Mouse (Mus musculus) layer of hippocampus, postnatal 36 days (tissue): ENCODE results near the gene Lbx1. TPM values are rescaled to one million over a fixed set of nuclear protein-coding genes. Genes with fewer than 3 reads are reported as not detected.

Experiments used
- DNase-seq, 2 experiments: peaks; one replicate each; pipeline ENCODE4 v3.0.0; 2022
- total RNA-seq, 2 experiments: library from RNA; stranded (reverse); gene quantifications; 2 replicates each; pipeline ENCODE4 v1.2.3; 2021

Gene Lbx1
- total RNA-seq, 2 experiments from 2014 or later: not detected

DNA sequence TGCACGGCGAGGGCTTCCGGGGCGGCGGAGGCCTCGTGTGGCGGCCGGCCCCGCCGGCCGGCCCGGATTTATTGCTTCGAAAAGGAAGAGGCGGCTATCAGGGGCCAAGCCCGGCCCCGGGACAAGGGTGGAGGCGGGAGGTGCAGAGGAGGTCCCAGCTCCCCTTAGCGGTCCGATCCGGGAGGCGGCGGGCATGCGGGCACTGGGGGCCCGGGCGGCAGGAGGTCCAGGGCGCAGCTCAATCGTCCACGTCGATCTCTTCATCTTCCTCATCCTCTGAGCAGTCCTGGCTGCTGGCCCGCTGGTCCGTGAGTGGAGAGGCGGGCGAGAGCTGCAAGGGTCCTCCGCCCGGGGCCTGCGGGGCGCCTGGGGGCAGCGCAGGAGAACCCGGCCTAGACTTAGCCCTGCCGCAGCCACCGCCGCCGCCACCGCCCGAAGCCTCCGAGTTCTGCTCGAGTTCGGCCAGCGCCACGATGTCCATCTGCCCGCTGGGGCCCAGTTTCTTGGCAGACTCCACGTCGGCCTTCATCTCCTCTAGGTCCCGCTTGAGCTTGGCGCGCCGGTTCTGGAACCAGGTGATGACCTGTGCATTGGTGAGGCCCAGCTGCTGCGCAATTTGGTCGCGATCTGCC lies 2.0 kb downstream of the Lbx1 start:
- no peak for DNase-seq

DNA sequence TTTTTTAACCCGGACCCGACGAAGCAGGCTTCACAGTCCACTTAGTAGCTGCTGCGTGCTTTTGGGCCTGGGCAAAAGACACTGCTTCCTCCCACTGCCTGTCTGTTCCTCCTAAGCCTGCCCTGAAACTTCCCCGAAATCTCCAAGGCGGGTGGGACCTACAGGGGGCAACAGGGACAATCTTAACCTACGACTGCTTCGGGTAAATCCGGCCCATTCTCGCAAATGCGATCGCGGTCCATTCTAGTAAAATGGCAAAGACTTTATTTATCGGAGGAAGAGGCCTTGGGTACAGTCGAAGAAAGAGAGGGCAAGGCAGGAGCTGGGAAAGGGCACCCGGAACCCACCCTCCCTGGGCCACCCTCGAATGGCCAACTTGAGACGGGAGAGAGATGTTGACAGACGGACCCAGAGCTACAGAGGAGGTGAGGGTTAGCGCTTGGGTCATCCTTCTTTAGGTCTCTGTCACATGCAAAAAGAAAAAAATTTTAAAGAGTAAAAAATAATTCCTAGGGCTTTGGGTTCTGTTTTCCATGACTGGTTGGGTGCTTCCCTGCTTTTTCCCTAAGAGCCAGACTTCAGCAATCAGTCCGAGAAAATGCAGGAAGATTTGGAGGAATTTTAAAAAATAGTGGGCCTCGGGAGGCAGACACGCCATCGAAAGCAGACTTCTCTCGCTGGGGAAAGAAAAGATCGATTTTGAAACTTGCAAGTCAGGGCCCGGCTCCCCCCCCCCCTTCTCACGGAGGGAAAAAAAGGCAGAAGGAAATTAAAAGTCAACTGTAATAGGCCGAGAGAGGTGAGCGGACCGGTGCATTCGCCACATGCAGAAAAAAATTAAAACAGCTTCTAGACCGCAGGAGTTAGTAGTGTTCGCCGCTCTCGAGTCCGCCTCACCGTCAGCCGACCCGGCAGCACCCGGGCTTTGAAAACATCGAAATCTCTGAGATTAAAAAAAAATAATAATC lies 2.9 kb downstream of the Lbx1 start:
- no peak for DNase-seq

DNA sequence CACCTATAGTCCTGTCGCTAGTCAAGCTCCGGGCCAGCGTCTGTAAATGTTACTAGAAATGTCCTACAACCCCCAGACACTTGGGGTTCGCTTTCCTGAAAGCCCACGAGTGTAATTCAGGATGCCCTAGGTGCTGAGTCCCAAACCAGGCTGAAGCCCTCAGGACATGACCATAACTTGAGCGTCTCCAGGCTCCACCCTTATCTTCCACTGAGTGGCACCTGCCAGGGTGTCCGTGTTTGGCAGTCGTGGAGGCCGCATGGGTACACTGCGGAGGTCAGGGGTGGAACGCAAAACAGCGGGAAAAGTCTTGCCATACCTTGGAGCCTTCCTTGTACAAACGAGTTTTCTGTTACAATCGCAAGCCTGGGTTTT lies 3.6 kb downstream of the Lbx1 start:
- no peak for DNase-seq

DNA sequence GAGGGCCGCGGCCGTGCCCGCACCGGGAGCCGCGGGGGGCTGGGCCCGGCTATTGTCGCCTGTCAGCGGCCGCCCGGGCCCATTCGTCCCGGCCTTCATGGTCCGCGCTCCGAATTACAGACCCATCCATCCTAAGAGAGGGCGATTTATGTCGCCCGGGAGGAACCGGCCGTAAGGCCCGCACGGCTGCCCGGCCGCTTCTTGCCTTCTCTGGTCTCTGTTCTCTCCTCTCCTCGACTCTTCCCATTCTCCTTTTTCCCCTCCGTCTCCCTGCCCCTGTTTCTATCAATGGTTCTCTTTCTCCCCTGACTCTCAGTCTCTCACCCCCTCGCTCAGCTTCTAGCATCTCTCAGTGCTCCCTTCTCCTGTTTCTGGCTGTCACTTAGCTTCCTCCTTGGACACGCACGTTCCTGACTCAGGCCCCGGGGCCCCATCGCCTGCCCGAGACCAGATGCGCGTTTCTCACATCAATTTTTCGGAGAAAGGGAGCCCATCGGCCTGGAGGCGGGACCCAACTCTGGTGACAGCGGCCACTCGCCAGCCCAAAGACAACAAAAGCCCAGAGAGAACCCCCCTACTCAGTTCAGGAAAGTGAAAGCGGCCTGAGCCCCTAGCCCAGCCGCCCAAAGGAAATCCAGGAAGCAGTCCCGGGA lies 4.1 kb downstream of the Lbx1 start:
- no peak for DNase-seq

DNA sequence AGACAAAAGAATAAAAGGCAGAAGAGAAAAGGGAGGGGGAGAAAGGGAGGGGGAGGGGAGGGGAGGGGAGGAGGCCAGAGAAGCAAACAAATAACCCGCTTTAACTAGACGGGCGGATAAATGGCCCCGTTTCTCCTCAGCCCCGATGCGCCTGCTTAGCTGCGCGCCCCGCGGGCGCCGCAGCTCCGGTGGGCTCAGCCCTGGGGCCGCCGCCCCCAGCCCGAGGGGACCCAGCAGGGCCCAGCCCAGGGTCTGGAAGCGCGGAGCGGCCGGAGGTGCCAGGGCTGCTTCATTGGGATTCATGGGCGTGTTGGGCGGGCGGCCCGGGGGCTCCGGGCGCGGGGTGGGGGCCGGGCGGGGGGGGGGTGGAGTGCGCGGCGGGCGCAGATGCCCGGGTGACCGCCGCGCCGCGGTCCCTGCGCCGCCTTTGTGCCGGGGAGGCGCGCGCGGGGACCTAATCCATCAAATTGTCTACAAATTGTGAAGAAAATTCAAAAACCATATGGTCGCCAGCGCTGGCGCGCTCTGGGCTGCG lies 4.7 kb downstream of the Lbx1 start:
- no peak for DNase-seq

DNA sequence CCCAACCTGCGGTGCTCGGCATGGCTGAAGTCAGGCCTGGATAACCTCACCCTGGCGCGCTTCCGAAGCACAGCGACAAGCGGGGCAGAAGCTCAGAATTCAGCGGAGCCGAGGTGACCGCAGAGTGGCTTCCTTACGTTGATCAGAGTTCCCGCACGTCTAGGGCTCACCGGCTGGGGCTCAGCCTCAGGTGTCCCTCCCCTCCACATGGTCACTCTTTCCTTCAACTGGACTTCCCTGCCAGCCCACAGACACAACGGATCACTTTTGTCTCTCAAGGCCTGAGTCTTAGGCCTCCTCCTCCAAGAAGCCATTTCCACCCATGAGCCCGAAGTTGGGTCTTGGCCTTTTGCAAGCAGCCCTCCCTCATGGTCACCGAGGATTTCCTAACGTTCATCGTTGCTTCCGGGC lies 5.4 kb downstream of the Lbx1 start:
- DNase-seq: no peak

DNA sequence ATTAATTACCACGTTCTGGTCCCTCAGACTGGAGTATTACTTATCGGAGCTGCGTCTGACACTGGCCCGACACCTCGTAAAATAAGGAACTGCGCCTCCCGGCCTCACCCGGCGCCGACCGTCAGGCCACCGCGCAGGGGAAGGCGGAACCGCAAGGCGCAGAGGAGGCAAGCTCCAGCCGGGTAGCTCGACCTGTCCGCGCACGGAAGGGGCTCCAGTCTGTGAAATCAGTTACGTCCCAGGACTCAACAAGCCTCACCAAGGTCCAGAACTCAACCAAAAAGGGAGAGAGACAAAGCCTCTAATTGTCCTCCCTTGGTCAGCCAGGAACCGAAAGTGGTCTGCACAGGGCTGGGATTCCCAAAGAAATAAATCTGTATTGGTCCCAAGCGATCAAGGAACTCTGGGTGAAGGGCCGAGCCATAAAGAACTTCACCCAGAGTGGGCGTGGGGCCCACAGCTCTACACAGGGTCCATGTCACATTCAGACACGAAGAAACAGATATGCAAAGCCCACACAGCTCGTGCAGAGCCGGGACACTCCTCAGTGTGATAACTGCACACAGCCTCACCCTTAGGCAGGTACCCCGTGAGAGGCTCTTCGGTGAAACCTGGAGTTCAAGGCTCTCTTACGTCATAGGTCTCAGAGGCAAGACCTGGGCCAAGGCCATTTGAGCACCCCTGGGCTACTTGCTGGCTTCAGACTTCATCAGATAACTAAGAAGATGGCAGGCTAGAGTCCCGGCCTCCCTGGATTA lies 6.1 kb downstream of the Lbx1 start:
- DNase-seq: no peak

DNA sequence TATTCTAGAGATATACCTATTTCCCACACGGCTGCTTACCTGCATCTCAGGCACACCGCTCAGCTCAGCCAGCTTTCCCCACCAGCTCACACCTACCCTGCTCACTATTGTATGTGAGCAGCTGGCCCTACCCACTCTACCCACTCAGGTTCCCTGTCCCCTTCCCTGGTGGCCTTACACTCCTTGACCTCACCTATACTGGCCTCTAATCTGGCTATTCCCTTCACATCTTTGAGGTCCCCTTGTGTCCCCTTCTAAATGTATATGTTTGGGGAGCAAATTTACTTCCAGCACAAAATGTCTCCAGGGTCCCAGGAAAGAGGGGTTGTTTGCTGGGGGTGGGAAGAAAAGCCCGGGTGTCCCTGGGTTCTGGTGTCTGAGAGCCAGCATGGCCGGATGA lies 6.8 kb downstream of the Lbx1 start:
- no peak for DNase-seq

DNA sequence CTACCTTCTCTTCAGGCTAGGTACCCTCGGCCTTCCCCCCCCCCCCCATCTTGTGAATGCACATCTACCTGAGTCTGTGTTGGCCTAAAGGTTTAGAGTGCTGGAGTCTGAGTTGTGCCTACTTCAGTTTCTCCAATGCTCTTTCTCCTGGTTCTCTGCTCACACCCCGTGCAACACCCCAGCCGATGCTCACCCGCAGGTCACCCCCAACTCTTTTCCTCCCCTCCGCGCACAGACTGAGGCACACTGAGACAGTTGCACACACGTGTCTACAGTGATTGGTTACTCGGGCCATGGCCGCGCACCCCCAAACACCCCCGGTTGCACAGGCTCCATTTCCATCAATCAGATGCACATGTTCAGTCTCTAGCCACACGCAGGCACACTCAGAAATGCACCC lies 7.5 kb downstream of the Lbx1 start:
- no peak for DNase-seq

DNA sequence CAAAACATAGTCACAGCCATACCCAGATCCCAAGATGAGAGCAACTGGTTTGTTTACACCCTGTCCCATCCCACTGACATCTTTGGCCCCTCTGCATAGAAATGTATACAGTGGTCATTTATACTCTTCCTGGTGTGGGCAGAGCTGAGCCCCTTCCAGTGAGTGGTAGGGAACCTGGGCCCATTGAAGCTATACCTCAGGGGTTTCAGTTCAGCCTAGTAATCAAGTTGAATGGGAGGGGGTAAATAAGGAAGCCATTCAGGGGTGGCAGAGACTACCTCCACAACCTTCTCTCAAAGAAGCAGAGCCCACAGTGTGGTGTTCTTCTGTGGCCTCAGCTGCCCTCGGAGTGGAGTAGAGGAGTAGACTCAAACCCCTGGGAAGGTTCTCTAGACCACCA lies 7.9 kb downstream of the Lbx1 start:
- DNase-seq: no peak

DNA sequence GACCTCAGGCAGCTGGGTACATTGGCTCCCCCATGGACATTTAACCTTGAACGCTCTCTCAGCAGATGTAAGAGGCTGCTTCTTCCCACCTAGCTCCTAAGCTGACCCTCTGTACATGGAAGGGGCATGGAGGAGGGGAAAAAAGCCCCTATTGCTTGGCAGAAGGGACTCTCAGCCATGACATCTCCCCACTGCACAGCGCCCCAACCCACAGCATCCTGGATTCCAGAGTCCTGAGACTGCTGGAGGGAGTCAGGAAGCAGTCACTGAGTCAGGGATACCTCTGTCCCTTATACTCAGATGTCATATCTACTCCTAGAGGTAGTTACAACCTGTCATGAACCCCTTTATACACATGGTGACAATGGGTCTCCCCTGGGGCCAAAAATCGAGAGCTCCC lies 8.6 kb downstream of the Lbx1 start:
- DNase-seq: no peak

DNA sequence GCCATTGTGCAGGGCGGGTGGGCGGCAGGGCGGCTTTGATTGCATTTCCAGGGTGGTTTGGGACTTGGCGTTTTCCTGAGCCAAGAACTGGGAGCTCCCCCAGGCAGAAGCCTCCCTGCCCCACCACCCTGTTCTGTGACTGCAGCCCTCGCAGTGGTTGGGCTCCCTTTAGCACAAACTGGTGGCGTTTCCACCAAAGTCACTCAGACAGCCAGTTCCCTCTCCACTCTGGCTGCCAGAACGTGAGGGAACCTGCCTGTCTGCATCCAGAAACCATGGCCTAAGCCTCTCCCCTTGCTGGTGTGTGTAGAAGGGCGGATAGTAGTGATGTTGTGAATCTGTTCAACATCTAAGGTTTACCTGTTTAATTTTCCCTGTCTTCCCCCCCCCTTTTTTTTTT lies 9.4 kb downstream of the Lbx1 start:
- DNase-seq: no peak

DNA sequence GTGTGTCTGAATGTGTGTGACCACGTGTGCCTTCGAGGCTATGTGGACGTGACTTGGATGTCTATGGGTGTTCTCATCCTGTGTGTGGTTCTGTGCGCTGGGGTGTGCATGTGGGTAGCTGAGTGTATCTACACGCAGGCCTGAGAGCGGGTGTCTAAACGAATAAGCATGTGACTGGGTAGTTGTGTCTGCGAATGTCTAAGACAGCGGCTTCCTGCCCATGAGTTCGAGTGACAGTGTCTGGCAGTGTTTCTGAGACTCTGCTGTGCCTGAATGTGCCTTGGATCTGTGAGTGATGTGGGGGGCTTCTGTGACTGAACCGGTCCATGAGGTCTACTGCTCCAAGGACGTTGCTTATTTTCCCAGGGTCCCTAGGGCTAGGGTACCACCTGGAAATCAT lies 10.5 kb downstream of the Lbx1 start:
- no peak for DNase-seq

DNA sequence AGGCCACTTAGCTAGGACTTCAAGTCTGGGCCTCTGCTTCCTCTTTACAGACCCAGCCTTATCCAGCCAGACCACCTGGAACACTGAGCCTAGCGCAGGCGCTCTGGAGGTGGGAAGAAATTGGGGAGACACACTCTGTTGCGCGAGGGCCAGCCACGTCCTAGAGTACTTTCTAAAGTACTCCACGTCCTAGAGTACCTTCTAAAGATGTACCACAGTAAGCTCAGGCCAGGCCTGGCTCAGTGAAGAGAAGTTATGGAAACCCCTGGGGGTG lies 11.4 kb downstream of the Lbx1 start:
- DNase-seq: no peak

DNA sequence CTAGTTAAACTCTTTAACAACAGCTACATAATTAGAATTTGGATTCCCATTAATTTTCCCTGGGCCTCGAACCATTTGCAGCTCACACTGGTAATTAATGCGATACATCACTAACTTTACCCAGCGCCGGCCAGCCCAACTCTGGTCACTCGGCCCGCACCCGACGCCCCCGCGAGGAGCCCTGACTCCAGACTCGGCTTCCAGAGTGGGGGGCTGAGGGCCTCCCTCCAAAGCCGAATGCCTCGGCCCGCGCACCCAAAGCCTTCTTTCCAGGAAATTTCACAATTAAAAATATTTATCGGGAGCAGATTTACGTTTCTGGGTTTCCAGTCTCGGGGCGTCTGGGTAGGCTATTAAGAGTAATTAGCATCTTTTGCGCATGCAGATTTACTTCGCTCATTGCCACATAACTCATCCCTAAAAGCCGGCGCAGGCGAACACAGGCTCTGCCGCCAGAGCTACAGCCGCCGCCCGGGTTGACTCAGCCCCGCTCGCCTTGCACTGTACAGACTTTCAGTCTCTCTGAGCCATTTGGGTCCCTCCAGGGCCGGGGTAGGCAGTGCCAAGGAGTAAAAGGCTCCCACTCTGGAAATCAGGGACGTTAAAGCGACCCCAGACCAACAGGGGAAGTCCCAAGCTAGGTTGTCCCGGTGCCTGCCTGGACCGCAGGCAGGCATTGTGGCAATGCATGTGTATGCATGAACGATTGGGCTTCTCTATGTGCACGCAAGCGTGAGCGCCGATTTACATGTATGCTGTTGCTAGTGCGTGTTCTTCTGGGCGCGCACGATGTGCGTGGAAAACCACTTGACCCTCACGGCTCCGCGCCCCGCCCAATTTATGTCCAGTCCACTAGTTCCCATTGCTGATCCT lies 12.0 kb downstream of the Lbx1 start:
- no peak for DNase-seq

DNA sequence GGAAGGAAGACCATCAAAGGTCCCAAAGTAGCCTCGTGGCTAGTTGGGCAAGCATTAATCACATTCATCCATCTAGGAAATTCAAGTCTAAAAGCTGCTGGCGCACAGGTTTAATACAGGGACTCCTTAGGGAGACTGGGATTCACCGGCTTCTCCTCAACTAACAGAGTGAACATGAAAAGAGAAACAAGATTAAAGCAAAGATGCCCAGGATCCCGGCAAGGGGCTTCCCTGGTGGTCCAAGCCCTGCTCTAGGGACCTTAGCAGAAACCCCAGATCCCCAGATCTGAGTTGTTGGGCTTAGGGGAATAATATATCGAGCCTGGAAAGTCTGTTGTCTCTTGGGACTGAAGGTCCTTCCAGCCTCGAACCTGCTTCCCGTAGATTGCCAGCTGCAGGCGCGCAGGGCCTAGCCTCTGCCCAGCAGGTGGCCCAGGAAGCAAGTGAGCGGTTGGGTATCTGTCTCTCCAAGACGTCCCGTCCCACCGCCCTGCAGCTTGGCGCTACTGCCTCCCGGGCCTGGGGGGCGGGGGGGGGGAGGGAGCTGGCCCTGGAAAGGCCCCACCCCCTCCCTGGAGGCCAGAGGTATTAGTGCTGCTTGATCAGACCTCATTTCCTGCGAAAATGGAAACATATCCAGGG lies 13.3 kb downstream of the Lbx1 start:
- no peak for DNase-seq

DNA sequence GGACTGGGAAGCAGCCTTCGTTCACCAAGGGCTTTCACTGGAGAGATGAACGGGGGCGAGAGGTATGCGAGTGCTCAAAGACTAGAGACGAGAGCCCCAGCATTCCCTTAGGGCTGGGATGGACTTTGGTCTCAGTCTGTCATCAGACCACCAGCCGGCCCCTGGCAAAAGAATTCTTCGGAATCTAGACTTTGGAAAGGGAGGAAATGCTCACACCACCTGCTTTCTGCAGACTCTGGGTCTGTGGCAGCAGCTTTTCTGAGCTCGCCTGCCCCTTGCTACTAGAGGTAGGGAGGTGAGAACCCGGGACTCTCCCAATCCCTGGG lies 14.2 kb downstream of the Lbx1 start:
- DNase-seq: no peak

DNA sequence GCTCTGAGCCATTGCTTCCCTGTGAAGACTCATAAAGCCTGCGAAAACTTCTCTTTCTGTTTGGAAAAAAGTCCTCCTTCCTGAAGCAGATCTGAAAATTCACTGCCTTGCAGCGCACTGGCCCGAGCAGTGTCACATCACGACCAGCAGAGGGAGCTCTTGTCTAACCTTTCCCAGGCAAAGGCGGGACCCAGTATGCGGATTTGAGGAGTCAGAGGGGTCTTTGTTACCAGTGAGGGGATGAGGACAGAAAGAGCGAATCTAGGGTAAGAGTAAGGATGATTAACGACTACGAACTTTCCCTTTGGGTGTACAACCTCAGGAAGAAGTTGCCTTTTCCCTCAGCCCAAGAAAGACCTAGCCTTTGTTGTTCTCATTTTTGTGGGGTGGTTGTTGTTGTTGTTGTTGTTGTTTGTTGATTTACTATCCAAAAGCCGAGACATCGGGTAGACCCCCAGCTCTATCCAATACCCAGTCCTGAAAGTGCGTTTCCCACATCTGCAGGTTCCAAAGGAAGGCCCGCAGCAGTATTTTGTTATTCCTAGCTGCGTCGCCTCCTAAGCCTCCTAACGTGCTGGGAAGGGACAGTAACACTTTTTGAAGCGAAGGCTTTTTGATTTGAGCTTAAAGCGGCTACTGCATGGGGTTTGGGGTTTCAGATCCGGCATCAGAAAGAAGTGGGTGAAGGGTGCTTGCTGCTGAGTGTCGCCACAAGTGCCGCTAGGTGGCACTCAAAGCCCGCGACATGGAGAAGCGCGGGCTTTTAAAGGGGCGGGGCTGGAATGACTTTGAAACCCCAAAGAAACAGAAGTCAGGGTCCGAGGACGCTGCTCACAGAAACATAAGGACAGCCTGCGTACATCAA lies 14.8 kb downstream of the Lbx1 start:
- DNase-seq: peak; percentile 71 to 72

DNA sequence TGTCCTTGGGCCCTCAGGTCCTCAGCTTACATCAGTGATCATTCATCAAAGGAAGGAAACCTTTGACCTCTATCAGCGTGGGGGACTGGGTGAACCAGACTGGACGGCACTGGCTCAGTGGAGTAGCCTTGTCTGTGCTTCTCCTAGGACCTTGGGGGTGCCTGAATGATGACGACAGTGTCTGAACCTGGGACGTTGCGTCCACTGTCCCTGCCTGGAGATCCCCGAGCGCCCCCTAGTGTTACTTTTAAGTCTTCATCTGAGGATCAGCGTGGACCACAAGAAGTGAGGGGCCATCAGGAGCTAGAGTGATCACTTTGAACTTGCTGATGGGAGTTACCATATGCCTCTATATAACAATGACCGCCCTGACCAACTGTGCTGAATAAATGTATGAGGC lies 19.4 kb downstream of the Lbx1 start:
- DNase-seq: no peak

DNA sequence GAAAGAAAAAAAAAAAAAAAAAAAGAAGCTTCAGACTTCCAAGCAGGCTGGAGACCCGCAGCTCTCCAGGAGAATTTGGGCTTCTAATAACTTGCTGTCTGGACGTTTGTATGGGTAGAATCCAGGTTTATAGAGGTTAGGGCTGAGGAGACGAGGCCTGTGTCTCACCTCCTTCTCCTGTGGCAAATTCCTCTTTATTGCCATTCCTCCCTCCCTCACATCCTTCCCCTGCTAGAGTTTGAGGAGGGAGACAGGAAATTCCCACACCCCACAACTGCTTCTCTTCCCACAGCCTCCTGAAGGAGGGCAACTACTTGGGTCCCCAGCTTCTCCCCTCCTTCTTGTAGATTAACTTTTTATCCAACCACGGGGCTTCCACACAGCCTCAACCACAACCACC lies 20.2 kb downstream of the Lbx1 start:
- DNase-seq: no peak
